Mouse (Mus musculus) heart, embryonic 11.5 days (tissue): ENCODE data around the gene Cntn6. TPM values are rescaled to one million over a fixed set of nuclear protein-coding genes. Genes with fewer than 3 reads are reported as not detected.

Experiments
- ATAC-seq: fragments of 200-750 bp; cut with Nextera tagmentation; replicated peaks from 2 replicates; pipeline ENCODE4 v1.8.0; 2017; ENCODE audit warnings: moderate library complexity; ENCODE audit not compliant: insufficient number of reproducible peaks, low FRiP score, low TSS enrichment
- H3K27ac ChIP-seq: fragments of 300-500 bp; sonication (generic); 2 replicates; pipeline ENCODE4 v1.5.1; 2014; ENCODE audit warnings: mild to moderate bottlenecking, low read depth, low read length
- H3K27me3 ChIP-seq: fragments of 300-500 bp; sonication (generic); 2 replicates; pipeline ENCODE4 v1.6.1; 2014; ENCODE audit warnings: mild to moderate bottlenecking, low read length, mixed read lengths; ENCODE audit not compliant: control insufficient read depth, insufficient read depth
- H3K36me3 ChIP-seq: fragments of 300-500 bp; sonication (generic); 2 replicates; pipeline ENCODE4 v1.6.1; 2014; ENCODE audit warnings: mild to moderate bottlenecking, low read length, moderate library complexity, mixed read lengths; ENCODE audit not compliant: control insufficient read depth, insufficient read depth
- H3K4me1 ChIP-seq: fragments of 300-500 bp; sonication (generic); 2 replicates; pipeline ENCODE4 v1.6.1; 2014; ENCODE audit warnings: low read length; ENCODE audit not compliant: control insufficient read depth, insufficient read depth
- H3K4me2 ChIP-seq: fragments of 300-500 bp; sonication (generic); 2 replicates; pipeline ENCODE4 v1.6.1; 2014; ENCODE audit warnings: mild to moderate bottlenecking, moderate library complexity
- H3K4me3 ChIP-seq: fragments of 300-500 bp; sonication (generic); 2 replicates; pipeline ENCODE4 v1.5.1; 2014; ENCODE audit warnings: low read depth, low read length
- H3K9ac ChIP-seq: fragments of 300-500 bp; sonication (generic); 2 replicates; pipeline ENCODE4 v1.6.1; 2014; ENCODE audit warnings: mild to moderate bottlenecking, low read depth, low read length, moderate library complexity
- H3K9me3 ChIP-seq: fragments of 300-500 bp; sonication (generic); replicated peaks from 2 replicates; pipeline ENCODE4 v1.6.1; 2016; ENCODE audit warnings: low read length; ENCODE audit not compliant: control insufficient read depth
- WGBS: fragments of 180-500 bp; shearing (Covaris S2); extraction: QIAGEN DNeasy Blood & Tissue Kit; methylation state at CpG from one replicate; pipeline ENCODE4 v1.1.7; 2014; ENCODE audit not compliant: insufficient replicate concordance; 5-methylcytosine and 5-hydroxymethylcytosine counted together
- polyA plus RNA-seq: library from polyadenylated mRNA; unstranded; fragments of >200 nt; fragmentation: Nextera tagmentation; extraction: Ambion mirVana; gene quantifications from 2 replicates; pipeline ENCODE4 v1.2.1, GENCODE M21; 2014

The Cntn6 gene
- polyA plus RNA-seq, 1 experiment from 2014 or later, result 0.26 TPM

DNA sequence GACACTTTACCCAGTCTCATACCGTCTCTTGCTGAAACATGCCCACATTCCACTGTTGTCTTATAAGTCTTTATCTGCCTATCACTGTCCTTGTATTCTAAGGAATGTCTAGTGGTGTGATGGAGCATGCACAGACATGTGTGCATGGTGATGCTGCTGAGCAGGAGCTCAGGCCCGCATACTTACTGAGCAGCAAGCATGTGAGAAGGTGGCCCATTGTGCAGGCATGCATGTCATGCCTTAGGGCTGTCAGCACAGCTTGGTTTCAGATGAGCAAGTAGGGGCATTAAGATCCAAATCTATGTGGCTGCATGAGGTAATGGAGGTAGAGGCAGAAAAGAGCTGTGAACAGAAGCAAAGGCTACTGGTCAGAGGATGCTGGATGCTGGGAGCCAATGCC, 323.0 kb downstream of the Cntn6 start:
- Histone ChIP-seq H3K36me3 (no peaks in the 10 kb centered on the region), H3K4me1 (no peaks in the 10 kb centered on the region), H3K4me2 (no peak overlapping the region), H3K27ac (no peak overlapping the region), H3K27me3 (no peaks in the 10 kb centered on the region), H3K4me3 (no peak overlapping the region), H3K9me3 (no peaks in the 10 kb centered on the region), H3K9ac (no peak overlapping the region)
- WGBS, result 62% methylated on average over 2 of the region's 2 CpGs
- ATAC-seq, result no peak

DNA sequence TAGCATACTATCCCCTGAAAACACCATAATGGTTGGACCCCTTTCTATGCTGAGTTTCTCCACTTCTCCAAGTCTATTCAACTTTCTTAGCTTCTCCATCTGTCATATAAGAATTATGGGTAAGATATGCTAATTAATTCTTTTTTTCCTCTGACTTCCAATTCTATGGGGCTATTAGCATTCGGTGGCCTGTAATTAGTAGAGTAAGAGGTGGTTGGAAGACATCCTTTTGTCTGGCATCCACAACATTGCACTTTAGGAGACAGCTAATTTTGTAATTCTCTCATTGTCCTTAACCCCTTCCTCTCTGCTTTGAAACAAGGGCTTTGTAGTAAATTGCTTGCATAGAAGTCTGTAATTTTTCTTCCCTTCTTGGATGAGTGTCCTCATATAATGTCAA, 387.1 kb downstream of the Cntn6 start:
- H3K27ac ChIP-seq, result no peak overlapping the region
- H3K4me3 ChIP-seq, result no peak overlapping the region
- H3K27me3 ChIP-seq, result no peaks in the 10 kb centered on the region
- no peak overlapping the region for H3K9ac ChIP-seq
- H3K9me3 ChIP-seq, result no peaks in the 10 kb centered on the region
- 67% methylated on average over 1 of the region's 1 CpGs for WGBS
- H3K4me2 ChIP-seq, result no peak overlapping the region
- no peaks in the 10 kb centered on the region for H3K4me1 ChIP-seq
- H3K36me3 ChIP-seq, result no peaks in the 10 kb centered on the region
- no peak for ATAC-seq

DNA sequence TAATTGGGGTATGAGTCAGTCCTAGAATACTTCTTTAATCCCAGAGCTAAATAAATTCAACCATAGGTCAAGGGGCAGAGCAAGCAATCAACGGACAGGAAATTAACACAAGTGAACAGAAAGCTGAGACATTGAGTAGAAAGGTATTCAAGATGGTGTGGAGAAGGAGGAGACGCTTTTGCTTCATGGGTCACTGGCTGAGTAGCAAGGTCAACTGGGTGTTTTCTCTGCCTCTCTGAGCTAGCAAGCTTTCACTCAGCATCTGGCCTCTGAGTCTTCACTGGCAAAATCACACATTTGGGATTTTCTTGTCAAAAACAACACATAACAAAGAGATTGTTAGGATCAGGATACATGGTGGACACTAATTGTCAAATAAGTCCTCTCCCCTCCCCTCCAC, 391.4 kb downstream of the Cntn6 start:
- Histone ChIP-seq H3K27ac (no peak overlapping the region), H3K4me3 (no peak overlapping the region), H3K9me3 (no peaks in the 10 kb centered on the region), H3K4me1 (no peaks in the 10 kb centered on the region), H3K4me2 (no peak overlapping the region), H3K36me3 (no peaks in the 10 kb centered on the region), H3K27me3 (no peaks in the 10 kb centered on the region), H3K9ac (no peak overlapping the region)
- 64% methylated on average over 2 of the region's 2 CpGs for WGBS
- no peak for ATAC-seq

DNA sequence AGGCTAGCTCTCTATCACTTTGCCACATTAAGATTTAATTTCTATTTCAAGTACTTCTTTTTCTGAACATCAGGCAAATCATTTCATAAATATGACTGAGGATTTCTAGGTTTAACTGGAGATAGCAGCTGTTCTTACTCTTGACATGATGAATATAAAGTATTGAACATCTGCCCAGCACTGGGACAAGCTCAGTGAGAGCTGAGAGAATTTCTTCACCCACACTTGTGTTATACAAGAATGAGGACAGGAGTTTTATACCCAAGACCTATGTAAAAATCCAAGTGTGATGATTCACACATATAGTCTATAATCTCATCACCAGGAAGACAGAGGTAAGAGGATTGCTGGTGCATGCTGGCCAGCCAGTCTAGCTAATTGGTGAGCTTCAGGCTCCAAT, 393.2 kb downstream of the Cntn6 start:
- Histone ChIP-seq H3K36me3 (no peaks in the 10 kb centered on the region), H3K4me1 (no peaks in the 10 kb centered on the region), H3K27me3 (no peaks in the 10 kb centered on the region), H3K27ac (no peak overlapping the region), H3K9ac (no peak overlapping the region), H3K4me3 (no peak overlapping the region), H3K4me2 (no peak overlapping the region), H3K9me3 (no peaks in the 10 kb centered on the region)
- ATAC-seq, result no peak

DNA sequence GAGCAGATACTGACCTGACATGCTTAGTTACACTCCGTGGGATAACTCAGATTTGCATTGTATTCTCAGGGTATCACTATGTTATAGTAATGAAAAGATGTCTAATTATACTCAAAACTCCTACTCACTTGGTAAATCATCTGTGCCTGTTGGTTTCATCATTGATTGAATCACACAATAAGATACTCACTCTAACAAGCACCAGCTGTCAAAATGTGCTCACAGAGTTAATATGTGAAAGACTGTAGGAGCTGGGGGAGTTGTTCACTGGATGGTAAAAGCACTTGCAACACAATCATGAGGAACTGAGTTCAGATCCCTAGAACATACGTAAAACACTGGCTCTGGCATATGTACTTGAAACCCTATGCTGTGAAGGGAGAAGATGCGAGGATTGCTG, 398.5 kb downstream of the Cntn6 start:
- H3K4me2 ChIP-seq, result no peak overlapping the region
- 81% methylated on average over 3 of the region's 3 CpGs for WGBS
- no peak overlapping the region for H3K9ac ChIP-seq
- H3K36me3 ChIP-seq, result no peaks in the 10 kb centered on the region
- ATAC-seq, result no peak
- no peak overlapping the region for H3K4me3 ChIP-seq
- no peaks in the 10 kb centered on the region for H3K4me1 ChIP-seq
- no peaks in the 10 kb centered on the region for H3K9me3 ChIP-seq
- H3K27ac ChIP-seq, result no peak overlapping the region
- H3K27me3 ChIP-seq, result no peaks in the 10 kb centered on the region
